Mouse (Mus musculus) liver, embryonic 16.5 days (tissue): ENCODE measurements around the gene Obp1a. TPM values are rescaled to one million over a fixed set of nuclear protein-coding genes. Genes with fewer than 3 reads are reported as not detected.

ENCODE experiments used
- ATAC-seq: fragments of 200-750 bp; cut with Nextera tagmentation; 2 replicates; pipeline ENCODE4 v1.8.0; 2017; ENCODE audit warnings: low read depth, mild to moderate bottlenecking, moderate number of reproducible peaks, moderate library complexity
- H3K27ac ChIP-seq: fragments of 300-500 bp; sonication (generic); 2 replicates; pipeline ENCODE4 v1.5.1; 2014; ENCODE audit warnings: mild to moderate bottlenecking, low read length
- H3K27me3 ChIP-seq: fragments of 300-500 bp; sonication (generic); 2 replicates; pipeline ENCODE4 v1.6.1; 2014; ENCODE audit warnings: low read depth, low read length, mixed read lengths; ENCODE audit not compliant: control insufficient read depth, insufficient read depth
- H3K36me3 ChIP-seq: fragments of 300-500 bp; sonication (generic); 2 replicates; pipeline ENCODE4 v1.6.1; 2014; ENCODE audit warnings: mild to moderate bottlenecking; ENCODE audit not compliant: control insufficient read depth, insufficient read depth
- H3K4me1 ChIP-seq: fragments of 300-500 bp; sonication (generic); 2 replicates; pipeline ENCODE4 v1.6.1; 2014; ENCODE audit warnings: low read depth, low read length, mixed read lengths; ENCODE audit not compliant: control insufficient read depth
- H3K4me2 ChIP-seq: fragments of 300-500 bp; sonication (generic); 2 replicates; pipeline ENCODE4 v1.6.1; 2014; ENCODE audit warnings: low read depth, low read length, mixed read lengths
- H3K4me3 ChIP-seq: fragments of 300-500 bp; sonication (generic); 2 replicates; pipeline ENCODE4 v1.5.1; 2014; ENCODE audit warnings: low read depth, mild to moderate bottlenecking, low read length
- H3K9ac ChIP-seq: fragments of 300-500 bp; sonication (generic); 2 replicates; pipeline ENCODE4 v1.6.1; 2014; ENCODE audit warnings: low read depth, low read length
- H3K9me3 ChIP-seq: fragments of 300-500 bp; sonication (generic); replicated peaks from 2 replicates; pipeline ENCODE4 v1.6.1; 2016; ENCODE audit warnings: low read length; ENCODE audit not compliant: control insufficient read depth
- WGBS: fragments of 180-500 bp; shearing (Covaris S2); extraction: QIAGEN DNeasy Blood & Tissue Kit; methylation state at CpG from one replicate; pipeline ENCODE4 v1.1.7; 2014; ENCODE audit not compliant: insufficient replicate concordance; 5-methylcytosine and 5-hydroxymethylcytosine counted together
- polyA plus RNA-seq: library from polyadenylated mRNA; unstranded; fragments of >200 nt; fragmentation: Nextera tagmentation; extraction: Ambion mirVana; gene quantifications from 2 replicates; pipeline ENCODE4 v1.2.1, GENCODE M21; 2015

Gene Obp1a
- not detected in 2 replicates for polyA plus RNA-seq

DNA sequence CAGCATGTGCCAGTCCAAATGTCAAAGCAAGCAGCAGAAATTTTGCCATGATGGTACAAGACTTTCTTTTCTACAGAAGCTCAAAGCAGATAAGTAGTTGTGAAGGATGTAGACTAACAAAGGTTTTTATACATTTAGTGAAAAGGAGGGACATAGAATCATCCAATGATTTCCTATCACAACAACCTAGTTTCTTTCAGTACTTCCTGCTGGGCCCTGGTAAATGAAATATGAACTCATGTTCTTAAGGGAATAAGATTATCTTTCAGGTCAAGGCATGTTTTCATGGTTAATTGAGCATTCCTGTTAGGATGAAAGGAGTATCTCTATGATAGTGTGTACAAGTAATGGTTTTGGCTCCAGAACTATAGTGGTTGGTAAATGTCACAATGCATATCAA, at the start of gene Obp1a:
Gene Obp1a, minus strand, starts transcription at position 101 of the 400 bp plus-strand sequence.
- no peaks in the 10 kb centered on the region for H3K36me3 ChIP-seq
- H3K27ac ChIP-seq = no peak within 1 kb of the TSS
- ATAC-seq = no peak
- H3K9me3 ChIP-seq = no peaks in the 10 kb centered on the region
- H3K4me2 ChIP-seq = no peak within 1 kb of the TSS
- no peak within 1 kb of the TSS for H3K4me3 ChIP-seq
- H3K4me1 ChIP-seq = no peaks in the 10 kb centered on the region
- H3K9ac ChIP-seq = no peak within 1 kb of the TSS
- no peaks in the 10 kb centered on the region for H3K27me3 ChIP-seq

DNA sequence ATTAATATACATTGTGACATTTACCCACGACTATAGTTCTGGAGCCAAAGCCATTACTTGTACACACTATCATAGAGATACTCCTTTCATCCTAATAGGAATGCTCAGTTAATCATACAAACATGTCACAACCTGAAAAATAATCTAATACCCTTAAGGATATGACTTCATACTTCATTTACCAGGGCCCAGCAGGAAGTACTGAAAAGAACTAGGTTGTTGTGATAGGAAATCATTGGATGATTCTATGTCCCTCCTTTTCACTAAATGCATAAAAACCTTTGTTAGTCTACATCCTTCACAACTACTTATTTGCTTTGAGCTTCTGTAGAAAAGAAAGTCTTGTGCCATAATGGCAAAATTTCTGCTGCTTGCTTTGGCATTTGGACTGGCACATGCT, 34.0 kb upstream of the Obp1a start, which contains the start of gene Gm5938:
Gene Gm5938, plus strand, starts transcription at position 301 of the 400 bp plus-strand sequence.
- Histone ChIP-seq H3K4me1 (no peaks in the 10 kb centered on the region), H3K27ac (no peak within 1 kb of the TSS), H3K9me3 (no peaks in the 10 kb centered on the region), H3K36me3 (no peaks in the 10 kb centered on the region), H3K9ac (no peak within 1 kb of the TSS), H3K27me3 (no peaks in the 10 kb centered on the region), H3K4me3 (no peak within 1 kb of the TSS), H3K4me2 (no peak within 1 kb of the TSS)
- 21% methylated on average over 1 of the region's 1 CpGs for WGBS
- no peak for ATAC-seq

Other genes with a start within 250 kb of the Obp1a start
- gene Pbsn, start 237.8 kb downstream of the Obp1a start, polyA plus RNA-seq = not detected in 2 replicates
- gene Gm14744, start 226.6 kb downstream of the Obp1a start, polyA plus RNA-seq = not detected in 2 replicates
- gene 5430402E10Rik, start 166.3 kb downstream of the Obp1a start, polyA plus RNA-seq = not detected in 2 replicates
- not detected in 2 replicates for gene Gm5938, start 34.1 kb upstream of the Obp1a start, polyA plus RNA-seq
- gene Obp1b, start 95.4 kb upstream of the Obp1a start, polyA plus RNA-seq = not detected in 2 replicates
- not detected in 2 replicates for gene Gm14743, start 154.5 kb upstream of the Obp1a start, polyA plus RNA-seq